Comparison of ENCODE assay signal across 14 mouse cellular contexts in genomic region chr2:31464529-31464910, GRCm38 (mm10). TPM values are rescaled to one million over a fixed set of nuclear protein-coding genes. Genes with fewer than 3 reads are reported as not detected.
DNase-seq lines count a peak whose midpoint lies in the region; ATAC-seq and TF ChIP-seq lines count a peak whose summit lies in the region.
"Had no signal": no experiment of that assay in that cellular context is flagged by ENCODE, and none has a peak within 500 bp of the region (broad histone marks: within the 10 kb centered on the region; RNA-seq: fewer than 3 reads in every experiment).

No protein-coding gene starts in this region.

- ATAC-seq in kidney, embryonic 16.5 days (ENCODE audit: low FRiP score, low TSS enrichment): peak; percentile 33; the same call in 1 of the 2 replicates
- no peak for ATAC-seq in stomach, embryonic 16.5 days (ENCODE audit: insufficient read depth, low FRiP score)
- ATAC-seq in megakaryocyte progenitor cell, adult 5-6 weeks (replicated peaks; ENCODE audit: poor library complexity): no peak
- ATAC-seq: forebrain, postnatal 0 days had no signal

- H3K79me2 ChIP-seq in liver, adult 2 months (ENCODE audit: control insufficient read depth, insufficient read depth, low read length): no peaks in the 10 kb centered on the region

- H3K36me3 ChIP-seq in kidney, embryonic 16.5 days (ENCODE audit: insufficient read depth, low read length): no peaks in the 10 kb centered on the region
- no peaks in the 10 kb centered on the region for H3K36me3 ChIP-seq in liver, adult 2 months (ENCODE audit: control insufficient read depth, insufficient read depth, low read length)
- H3K36me3 ChIP-seq in stomach, embryonic 16.5 days (ENCODE audit: control insufficient read depth, insufficient read depth, low read length): no peaks in the 10 kb centered on the region
- H3K36me3 ChIP-seq: hindbrain, embryonic 12.5 days; limb, embryonic 15.5 days; midbrain, embryonic 10.5 days; neural tube, embryonic 12.5 days had no signal

- no peaks in the 10 kb centered on the region for H3K9me3 ChIP-seq in kidney, embryonic 16.5 days (ENCODE audit: low read length)
- H3K9me3 ChIP-seq in stomach, embryonic 16.5 days (replicated peaks; ENCODE audit: control insufficient read depth, low read length): no peaks in the 10 kb centered on the region
- H3K9me3 ChIP-seq: hindbrain, embryonic 12.5 days; limb, embryonic 15.5 days; midbrain, embryonic 10.5 days; neural tube, embryonic 12.5 days had no signal

- H3K4me2 ChIP-seq in kidney, embryonic 16.5 days (replicated peaks; ENCODE audit: low read depth, low read length): no peak overlapping the region
- no peak overlapping the region for H3K4me2 ChIP-seq in stomach, embryonic 16.5 days (ENCODE audit: low read depth, low read length)
- H3K4me2 ChIP-seq: hindbrain, embryonic 12.5 days; limb, embryonic 15.5 days; neural tube, embryonic 12.5 days had no signal

- 57% methylated on average over 6 of the region's 6 CpGs for WGBS in kidney, embryonic 16.5 days
- WGBS in liver, adult 2 months: 18% methylated on average over 6 of the region's 6 CpGs
- WGBS in stomach, embryonic 16.5 days: 76% methylated on average over 6 of the region's 6 CpGs

- TF ChIP-seq POLR2A in liver, adult 2 months (IDR thresholded peaks at IDR 0.05; ENCODE audit: extremely low read depth, insufficient read depth, low read length): no peak

- 0 out of 2 replicates have a peak overlapping the region, but pooled peaks have one; percentile 37 for H3K27ac ChIP-seq in kidney, embryonic 16.5 days (ENCODE audit: low read length)
- H3K27ac ChIP-seq in liver, adult 2 months (replicated peaks; ENCODE audit: insufficient read depth, low read depth, low read length): peak overlapping the region; percentile 74; the same call in 1 of the 2 replicates
- H3K27ac ChIP-seq in stomach, embryonic 16.5 days (ENCODE audit: low read length): peak overlapping the region; percentile 38; the same call in 1 of the 2 replicates
- H3K27ac ChIP-seq: hindbrain, embryonic 12.5 days; limb, embryonic 15.5 days; midbrain, embryonic 10.5 days; neural tube, embryonic 12.5 days had no signal

- no peak for TF ChIP-seq CTCF in liver, adult 2 months (IDR thresholded peaks at IDR 0.05; ENCODE audit: low read depth, low read length)

- H3K4me3 ChIP-seq in kidney, embryonic 16.5 days (ENCODE audit: low read length): no peak overlapping the region
- no peak overlapping the region for H3K4me3 ChIP-seq in liver, adult 2 months (ENCODE audit: insufficient read depth, low read depth, low read length)
- no peak overlapping the region for H3K4me3 ChIP-seq in stomach, embryonic 16.5 days (replicated peaks; ENCODE audit: low read length)
- H3K4me3 ChIP-seq: hindbrain, embryonic 12.5 days; limb, embryonic 15.5 days; midbrain, embryonic 10.5 days; neural tube, embryonic 12.5 days had no signal

- H3K4me1 ChIP-seq in kidney, embryonic 16.5 days (ENCODE audit: insufficient read depth, low read length): peaks cover 9% of the 10 kb centered on the region
- H3K4me1 ChIP-seq in liver, adult 2 months (ENCODE audit: control insufficient read depth, insufficient read depth, low read length): peaks cover 29% of the 10 kb centered on the region
- H3K4me1 ChIP-seq in stomach, embryonic 16.5 days (ENCODE audit: control insufficient read depth, insufficient read depth, low read length): peaks cover 19% of the 10 kb centered on the region

- peak; percentile 77 for DNase-seq in kidney, adult 18-20 months
- DNase-seq in liver, adult 2 months (ENCODE audit: extremely low read depth, low read depth, low spot score): peak; percentile 100
- no peak for DNase-seq in retina, postnatal 1 day
- DNase-seq in lung, postnatal 4 days: no peak
- DNase-seq: cerebellum, postnatal 10 days; forebrain, postnatal 0 days; lung, postnatal 14 days had no signal

- peaks cover 19% of the 10 kb centered on the region for H3K27me3 ChIP-seq in kidney, embryonic 16.5 days (ENCODE audit: insufficient read depth, low read length)
- no peaks in the 10 kb centered on the region for H3K27me3 ChIP-seq in liver, adult 2 months (ENCODE audit: control insufficient read depth, insufficient read depth, low read length)
- H3K27me3 ChIP-seq in stomach, embryonic 16.5 days (ENCODE audit: control insufficient read depth, insufficient read depth, low read length): 0 out of 2 replicates have a peak, but pooled peaks cover 3% of the 10 kb centered on the region

- H3K9ac ChIP-seq in kidney, embryonic 16.5 days (replicated peaks; ENCODE audit: low read length): no peak overlapping the region
- H3K9ac ChIP-seq in liver, adult 2 months (ENCODE audit: low read depth, low read length): no peak overlapping the region
- H3K9ac ChIP-seq in stomach, embryonic 16.5 days (ENCODE audit: low read length): peak overlapping the region; percentile 35; the same call in 1 of the 2 replicates
- H3K9ac ChIP-seq: forebrain, postnatal 0 days; hindbrain, embryonic 12.5 days; limb, embryonic 15.5 days; neural tube, embryonic 12.5 days had no signal

RNA-seq across cellular contexts. Expression of gene Ass1, which starts 5.5 kb away (rescaled TPM):
- 130 and 164 TPM in 2 replicates for polyA plus RNA-seq in kidney, embryonic 16.5 days (2015; fragmentation: Nextera tagmentation; extraction: Ambion mirVana)
- 3,064 and 4,344 TPM in 2 replicates for total RNA-seq in liver, adult 2 months (2014; rRNA removed)
- 3,470 and 3,993 TPM in 2 replicates for polyA plus RNA-seq in liver, adult 2 months (2012; rRNA removed)
- 212 and 226 TPM in 2 replicates for polyA plus RNA-seq in stomach, embryonic 16.5 days (2015; fragmentation: Nextera tagmentation; extraction: Ambion mirVana)
- 78.4 and 100 TPM in 2 replicates for total RNA-seq in megakaryocyte progenitor cell, adult 5-6 weeks (2015)
- 118 and 127 TPM in 2 replicates for total RNA-seq in megakaryocyte progenitor cell, adult 5-6 weeks (2017)

Comparison
In these comparisons a context has a peak if more than half of its experiments do, and no peak if none do; other contexts are left out.
1. DNase-seq: peak in kidney, adult 18-20 months (single experiment) and liver, adult 2 months (single experiment); none in retina, postnatal 1 day (single experiment) and lung, postnatal 4 days (0 of 2).
2. RNA of gene Ass1, which starts 5.5 kb away (polyA plus RNA-seq): 3,470 to 3,993 TPM in liver, adult 2 months; 212 to 226 TPM in stomach, embryonic 16.5 days and 130 to 164 TPM in kidney, embryonic 16.5 days; every median in the first group is over 10 times any median in the second.
3. Peak in every context shown above with its lines, with median percentiles within 50 percentile points of each other: H3K27ac ChIP-seq.